Mouse (Mus musculus): Measurements from ENCODE around the gene Pus1. TPM values are rescaled to one million over a fixed set of nuclear protein-coding genes. Genes with fewer than 3 reads are reported as not detected.

The Pus1 gene
- polyA plus RNA-seq, 1 experiment from 2014 or later, result 24.5 TPM

DNA sequence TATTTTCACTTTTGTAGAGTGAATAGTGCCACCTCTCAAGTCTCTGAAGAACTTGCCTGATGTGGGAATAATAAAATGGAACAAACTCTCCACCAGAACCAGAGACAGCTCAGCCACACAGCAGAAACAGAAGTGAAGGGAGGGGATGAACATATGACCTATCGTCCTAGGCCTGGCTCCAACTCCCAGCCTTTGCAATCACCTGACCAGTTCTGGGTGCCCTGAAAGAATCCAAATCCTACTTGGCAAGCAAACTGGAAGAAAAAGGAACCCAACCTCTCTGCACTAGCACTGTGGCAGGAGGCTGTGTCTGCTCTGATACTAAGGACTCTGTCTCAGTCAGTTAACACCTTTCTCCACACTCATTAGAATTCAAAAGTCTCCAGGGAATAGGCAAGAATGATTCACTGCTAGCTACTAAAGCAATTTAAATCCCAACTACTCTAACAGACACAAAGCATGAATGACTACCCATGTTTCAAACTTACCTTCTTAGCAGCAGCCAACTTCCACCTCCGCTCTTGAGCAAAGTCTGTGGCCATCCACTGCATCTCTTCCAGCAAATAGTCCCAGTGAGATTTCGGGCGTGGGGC, 47.1 kb downstream of the Pus1 start:
- Histone ChIP-seq H3K4me1 (ENCODE audit: control insufficient read depth, low read depth, low read length) (no peaks in the 10 kb centered on the region), H3K4me2 (ENCODE audit: low read depth, low read length) (no peak overlapping the region), H3K4me3 (ENCODE audit: low read depth, low read length) (no peak overlapping the region), H3K9ac (ENCODE audit: low read depth, low read length) (no peak overlapping the region), H3K27ac (ENCODE audit: low read length) (no peak overlapping the region), H3K36me3 (ENCODE audit: control insufficient read depth, insufficient read depth) (peaks cover 48% of the 10 kb centered on the region), H3K9me3 (replicated peaks; ENCODE audit: control insufficient read depth, low read length) (no peaks in the 10 kb centered on the region), H3K27me3 (ENCODE audit: control insufficient read depth, insufficient read depth, low read depth, low read length) (no peaks in the 10 kb centered on the region)
- 83% methylated on average over 4 of the region's 4 CpGs for WGBS (ENCODE audit: insufficient replicate concordance)
- ATAC-seq (ENCODE audit: low read depth), result no peak

DNA sequence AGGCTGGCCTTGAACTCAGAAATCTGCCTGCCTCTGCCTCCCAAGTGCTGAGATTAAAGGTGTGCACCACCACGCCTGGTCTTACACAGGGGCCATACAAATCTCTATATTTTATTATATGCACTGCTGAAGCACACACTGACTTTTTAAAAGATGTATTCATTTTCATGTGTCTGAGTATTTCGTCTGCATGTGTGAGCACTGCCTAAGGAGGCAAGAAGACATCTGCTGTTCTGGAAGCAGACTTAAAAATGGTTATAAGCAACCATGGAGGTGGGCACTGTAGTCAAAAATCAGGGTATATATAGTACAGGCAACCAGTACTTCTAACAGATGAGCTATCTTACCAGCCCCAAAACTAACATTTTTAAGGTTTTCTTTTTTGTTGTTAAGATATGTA, 49.2 kb downstream of the Pus1 start:
- no peak for ATAC-seq (ENCODE audit: low read depth)
- Histone ChIP-seq H3K4me3 (ENCODE audit: low read depth, low read length) (no peak overlapping the region), H3K4me1 (ENCODE audit: control insufficient read depth, low read depth, low read length) (no peaks in the 10 kb centered on the region), H3K27ac (ENCODE audit: low read length) (no peak overlapping the region), H3K36me3 (ENCODE audit: control insufficient read depth, insufficient read depth) (peaks cover 43% of the 10 kb centered on the region), H3K9me3 (replicated peaks; ENCODE audit: control insufficient read depth, low read length) (no peaks in the 10 kb centered on the region), H3K27me3 (ENCODE audit: control insufficient read depth, insufficient read depth, low read depth, low read length) (no peaks in the 10 kb centered on the region), H3K9ac (ENCODE audit: low read depth, low read length) (no peak overlapping the region), H3K4me2 (ENCODE audit: low read depth, low read length) (no peak overlapping the region)
- WGBS (ENCODE audit: insufficient replicate concordance), result 87% methylated on average over 2 of the region's 2 CpGs

DNA sequence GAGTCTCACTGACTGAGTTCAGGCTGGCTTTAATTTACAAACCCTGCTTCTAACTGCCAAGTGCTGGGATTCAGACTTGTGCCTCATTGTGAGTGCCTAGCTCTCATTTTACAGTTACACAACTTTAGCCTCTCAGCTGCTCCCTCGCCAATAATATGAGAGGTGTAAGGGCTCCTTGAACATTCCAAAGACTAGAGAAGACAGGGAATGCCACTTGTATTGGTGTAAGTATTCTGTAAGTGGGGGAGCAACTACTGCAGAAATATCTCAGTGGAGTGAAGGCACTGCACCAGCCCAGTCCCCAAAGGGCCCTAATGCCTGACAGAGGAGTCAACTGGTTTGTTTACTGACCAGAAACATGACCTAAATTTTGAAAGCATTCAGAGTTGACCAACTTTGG, 52.6 kb downstream of the Pus1 start:
- Histone ChIP-seq H3K27ac (ENCODE audit: low read length) (no peak overlapping the region), H3K4me3 (ENCODE audit: low read depth, low read length) (no peak overlapping the region), H3K36me3 (ENCODE audit: control insufficient read depth, insufficient read depth) (peaks cover 50% of the 10 kb centered on the region), H3K4me1 (ENCODE audit: control insufficient read depth, low read depth, low read length) (no peaks in the 10 kb centered on the region), H3K27me3 (ENCODE audit: control insufficient read depth, insufficient read depth, low read depth, low read length) (no peaks in the 10 kb centered on the region), H3K9me3 (replicated peaks; ENCODE audit: control insufficient read depth, low read length) (no peaks in the 10 kb centered on the region), H3K9ac (ENCODE audit: low read depth, low read length) (no peak overlapping the region), H3K4me2 (ENCODE audit: low read depth, low read length) (no peak overlapping the region)
- 83% methylated on average over 1 of the region's 1 CpGs for WGBS (ENCODE audit: insufficient replicate concordance)
- no peak for ATAC-seq (ENCODE audit: low read depth)

Other genes starting within 250 kb of the Pus1 start
- gene Galnt9, start 236.3 kb downstream of the Pus1 start, polyA plus RNA-seq (2015; fragmentation: Nextera tagmentation; extraction: Ambion mirVana), result 0.11 and 0.12 TPM in 2 replicates
- 32.7 and 34.3 TPM in 2 replicates for gene Noc4l, start 127.2 kb downstream of the Pus1 start, polyA plus RNA-seq (2015; fragmentation: Nextera tagmentation; extraction: Ambion mirVana)
- gene Ddx51, start 127.2 kb downstream of the Pus1 start, polyA plus RNA-seq (2015; fragmentation: Nextera tagmentation; extraction: Ambion mirVana), result 6.4 and 7.5 TPM in 2 replicates
- gene Ep400, start 9.9 kb downstream of the Pus1 start, polyA plus RNA-seq (2015; fragmentation: Nextera tagmentation; extraction: Ambion mirVana), result 21.8 and 25.1 TPM in 2 replicates
- 12.5 and 13.7 TPM in 2 replicates for gene Ulk1, start 29.4 kb upstream of the Pus1 start, polyA plus RNA-seq (2015; fragmentation: Nextera tagmentation; extraction: Ambion mirVana)
- gene Hscb, start 59.1 kb upstream of the Pus1 start, polyA plus RNA-seq (2015; fragmentation: Nextera tagmentation; extraction: Ambion mirVana), result 58.5 and 59.1 TPM in 2 replicates
- gene Chek2, start 59.3 kb upstream of the Pus1 start, polyA plus RNA-seq (2015; fragmentation: Nextera tagmentation; extraction: Ambion mirVana), result 29.3 and 34.2 TPM in 2 replicates
- gene Ttc28, start 99.1 kb upstream of the Pus1 start, polyA plus RNA-seq (2015; fragmentation: Nextera tagmentation; extraction: Ambion mirVana), result 0.74 and 0.85 TPM in 2 replicates